In the genomic region with DNA sequence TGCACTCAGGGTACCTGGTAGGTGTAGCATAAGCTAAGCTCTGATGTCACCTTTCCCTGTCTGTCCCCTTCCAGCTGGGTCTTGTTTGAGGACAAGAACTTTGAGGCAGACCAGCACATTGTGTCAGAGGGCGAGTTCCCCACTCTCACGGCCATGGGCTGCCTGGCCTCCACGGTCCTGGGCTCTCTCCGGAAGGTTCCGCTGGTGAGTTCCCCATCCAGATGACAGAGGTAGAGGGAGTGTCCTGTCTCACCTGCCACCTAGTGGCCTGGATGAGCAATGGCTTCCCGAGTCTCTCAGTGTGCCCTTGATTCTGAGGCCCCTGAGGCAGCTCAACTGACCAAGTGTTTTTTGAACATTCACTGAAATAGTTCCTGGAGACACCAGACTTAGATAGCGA, we compare ENCODE assay signal across 10 mouse cellular contexts. TPM values are rescaled to one million over a fixed set of nuclear protein-coding genes. Genes with fewer than 3 reads are reported as not detected.
A peak's percentile ranks its signal among the peaks of the same experiment; 100 is the strongest.
DNase-seq lines count a peak whose midpoint lies in the region; ATAC-seq and TF ChIP-seq lines count a peak whose summit lies in the region.
"Had no signal": no experiment of that assay in that cellular context is flagged by ENCODE, and none has a peak within 500 bp of the region (broad histone marks: within the 10 kb centered on the region; RNA-seq: fewer than 3 reads in every experiment).

No protein-coding gene starts in this region.

- peaks cover 6% of the 10 kb centered on the region for H3K27me3 ChIP-seq in hindbrain, embryonic 14.5 days (ENCODE audit: control insufficient read depth, insufficient read depth, low read length)
- H3K27me3 ChIP-seq in liver, adult 2 months (ENCODE audit: control insufficient read depth, insufficient read depth, low read length), result no peaks in the 10 kb centered on the region

- no peaks in the 10 kb centered on the region for H3K36me3 ChIP-seq in hindbrain, embryonic 14.5 days (replicated peaks; ENCODE audit: control insufficient read depth, insufficient read depth)
- no peaks in the 10 kb centered on the region for H3K36me3 ChIP-seq in liver, adult 2 months (ENCODE audit: control insufficient read depth, insufficient read depth, low read length)
- H3K36me3 ChIP-seq: liver, embryonic 15.5 days had no signal

- H3K27ac ChIP-seq in hindbrain, embryonic 14.5 days, result no peak overlapping the region
- no peak overlapping the region for H3K27ac ChIP-seq in liver, adult 2 months (replicated peaks; ENCODE audit: insufficient read depth, low read depth, low read length)
- H3K27ac ChIP-seq: liver, embryonic 15.5 days had no signal

- no peaks in the 10 kb centered on the region for H3K79me2 ChIP-seq in liver, adult 2 months (ENCODE audit: control insufficient read depth, insufficient read depth, low read length)

- 46% methylated on average over 7 of the region's 7 CpGs for WGBS in hindbrain, embryonic 14.5 days
- 22% methylated on average over 7 of the region's 7 CpGs for WGBS in liver, adult 2 months

- no peak for TF ChIP-seq POLR2A in liver, adult 2 months (IDR thresholded peaks at IDR 0.05; ENCODE audit: extremely low read depth, insufficient read depth, low read length)

- H3K4me1 ChIP-seq in hindbrain, embryonic 14.5 days (replicated peaks; ENCODE audit: control insufficient read depth, insufficient read depth, low read length), result no peaks in the 10 kb centered on the region
- no peaks in the 10 kb centered on the region for H3K4me1 ChIP-seq in liver, adult 2 months (ENCODE audit: control insufficient read depth, insufficient read depth, low read length)

- no peak for ATAC-seq in hindbrain, embryonic 14.5 days (ENCODE audit: low FRiP score)

- no peak overlapping the region for H3K4me2 ChIP-seq in hindbrain, embryonic 14.5 days (replicated peaks)
- H3K4me2 ChIP-seq: liver, embryonic 15.5 days had no signal

- H3K9ac ChIP-seq in hindbrain, embryonic 14.5 days, result no peak overlapping the region
- H3K9ac ChIP-seq in liver, adult 2 months (ENCODE audit: low read depth, low read length), result no peak overlapping the region
- H3K9ac ChIP-seq: liver, embryonic 15.5 days had no signal

- DNase-seq in adrenal gland, adult 2 months, result peak; percentile 34
- DNase-seq in adrenal gland, postnatal 4 days (ENCODE audit: low spot score in 2 of 2), result no peak
- peak; percentile 63 for DNase-seq in ES-CJ7 (ENCODE audit: low read depth, low spot score)
- peak; percentile 63 to 71 for DNase-seq in cerebellum, postnatal 25 days
- peak; percentile 34 for DNase-seq in hindbrain, embryonic 14.5 days (ENCODE audit: low spot score)
- DNase-seq in liver, adult 2 months (ENCODE audit: extremely low read depth, low read depth, low spot score), result no peak
- peak; percentile 80 for DNase-seq in naive thymus-derived CD4-positive, alpha-beta T cell, adult 2 months (ENCODE audit: low read depth)
- DNase-seq in urinary bladder, adult 2 months (ENCODE audit: low spot score), result no peak

- no peaks in the 10 kb centered on the region for H3K9me3 ChIP-seq in hindbrain, embryonic 14.5 days (ENCODE audit: control insufficient read depth, low read length)
- H3K9me3 ChIP-seq: liver, embryonic 15.5 days had no signal

- H3K4me3 ChIP-seq in hindbrain, embryonic 14.5 days (replicated peaks; ENCODE audit: low read length), result no peak overlapping the region
- no peak overlapping the region for H3K4me3 ChIP-seq in liver, adult 2 months (ENCODE audit: insufficient read depth, low read depth, low read length)
- H3K4me3 ChIP-seq: liver, embryonic 15.5 days had no signal

- TF ChIP-seq CTCF in liver, adult 2 months (IDR thresholded peaks at IDR 0.05; ENCODE audit: low read depth, low read length), result peak; percentile 84

RNA-seq across cellular contexts. Expression of a gene that starts 7.5 kb away (rescaled TPM):
- total RNA-seq in adrenal gland, adult 2 months (2021), result 10 to 100 TPM; 17.0 to 23.2 TPM
- 9.5 and 9.7 TPM in 2 replicates for polyA plus RNA-seq in adrenal gland, adult 2 months (2012; rRNA removed)
- total RNA-seq in adrenal gland, postnatal 4 days (2021), result 10 to 100 TPM; 10.1 to 14.4 TPM
- 1.7 and 2.4 TPM in 2 replicates for polyA plus RNA-seq in hindbrain, embryonic 14.5 days (2014; fragmentation: Nextera tagmentation; extraction: Ambion mirVana)
- 20.0 and 26.8 TPM in 2 replicates for total RNA-seq in liver, adult 2 months (2014; rRNA removed)
- polyA plus RNA-seq in liver, adult 2 months (2012; rRNA removed), result 7.6 and 10.4 TPM in 2 replicates
- polyA plus RNA-seq in urinary bladder, adult 2 months (2012; rRNA removed), result 31.3 and 32.6 TPM in 2 replicates

RNA-seq across cellular contexts. Expression of a gene that starts 15.0 kb away (rescaled TPM):
- total RNA-seq in adrenal gland, adult 2 months (2021), result 1 to 10 TPM; 5.4 to 6.7 TPM
- polyA plus RNA-seq in adrenal gland, adult 2 months (2012; rRNA removed), result 7.5 and 10.1 TPM in 2 replicates
- total RNA-seq in adrenal gland, postnatal 4 days (2021), result 10 to 100 TPM in 1 of 2 experiments, 1 to 10 TPM in 1; 9.4 to 13.4 TPM
- polyA plus RNA-seq in hindbrain, embryonic 14.5 days (2014; fragmentation: Nextera tagmentation; extraction: Ambion mirVana), result 17.5 and 22.2 TPM in 2 replicates
- 0.09 and 0.34 TPM in 2 replicates for total RNA-seq in liver, adult 2 months (2014; rRNA removed)
- 0.66 and 1.2 TPM in 2 replicates for polyA plus RNA-seq in liver, adult 2 months (2012; rRNA removed)
- 4.1 and 4.2 TPM in 2 replicates for polyA plus RNA-seq in urinary bladder, adult 2 months (2012; rRNA removed)

RNA-seq across cellular contexts. Expression of a gene that starts 26.8 kb away (rescaled TPM):
- total RNA-seq in adrenal gland, adult 2 months (2021), result under 1 TPM; 0.14 to 0.46 TPM
- polyA plus RNA-seq in adrenal gland, adult 2 months (2012; rRNA removed), result 0.12 and 0.21 TPM in 2 replicates
- under 1 TPM; 0.25 to 0.28 TPM for total RNA-seq in adrenal gland, postnatal 4 days (2021)
- polyA plus RNA-seq in hindbrain, embryonic 14.5 days (2014; fragmentation: Nextera tagmentation; extraction: Ambion mirVana), result 3.0 and 4.7 TPM in 2 replicates
- 0.94 and 1.4 TPM in 2 replicates for total RNA-seq in liver, adult 2 months (2014; rRNA removed)
- 0.42 and 1.6 TPM in 2 replicates for polyA plus RNA-seq in liver, adult 2 months (2012; rRNA removed)
- 11.8 and 17.7 TPM in 2 replicates for polyA plus RNA-seq in urinary bladder, adult 2 months (2012; rRNA removed)

RNA-seq across cellular contexts. Expression of a gene that starts 33.8 kb away (rescaled TPM):
- total RNA-seq in adrenal gland, adult 2 months (2021), result under 1 TPM in 1 of 2 experiments, not detected in 1; 0.21 TPM
- 0.98 and 1.1 TPM in 2 replicates for polyA plus RNA-seq in adrenal gland, adult 2 months (2012; rRNA removed)
- total RNA-seq in adrenal gland, postnatal 4 days (2021), result not detected
- polyA plus RNA-seq in hindbrain, embryonic 14.5 days (2014; fragmentation: Nextera tagmentation; extraction: Ambion mirVana), result not detected in 2 replicates
- not detected in 2 replicates for total RNA-seq in liver, adult 2 months (2014; rRNA removed)
- 0.55 and 1.0 TPM in 2 replicates for polyA plus RNA-seq in liver, adult 2 months (2012; rRNA removed)
- 0.37 and 0.44 TPM in 2 replicates for polyA plus RNA-seq in urinary bladder, adult 2 months (2012; rRNA removed)
- total RNA-seq: ES-E14 had no signal
- polyA plus RNA-seq: liver, embryonic 15.5 days had no signal

RNA-seq across cellular contexts. Expression of a gene that starts 41.2 kb away (rescaled TPM):
- 100 to 1,000 TPM in 1 of 2 experiments, 10 to 100 TPM in 1; 99.6 to 109 TPM for total RNA-seq in adrenal gland, adult 2 months (2021)
- 380 and 502 TPM in 2 replicates for polyA plus RNA-seq in adrenal gland, adult 2 months (2012; rRNA removed)
- total RNA-seq in adrenal gland, postnatal 4 days (2021), result 100 to 1,000 TPM; 108 to 111 TPM
- polyA plus RNA-seq in hindbrain, embryonic 14.5 days (2014; fragmentation: Nextera tagmentation; extraction: Ambion mirVana), result 429 and 442 TPM in 2 replicates
- total RNA-seq in liver, adult 2 months (2014; rRNA removed), result 6.0 and 10.3 TPM in 2 replicates
- polyA plus RNA-seq in liver, adult 2 months (2012; rRNA removed), result 36.6 and 45.0 TPM in 2 replicates
- 337 and 349 TPM in 2 replicates for polyA plus RNA-seq in urinary bladder, adult 2 months (2012; rRNA removed)

Comparison
In these comparisons a context has a peak if more than half of its experiments do, and no peak if none do; other contexts are left out.
1. DNase-seq: peak in adrenal gland, adult 2 months (single experiment), ES-CJ7 (single experiment), cerebellum, postnatal 25 days (2 of 2), hindbrain, embryonic 14.5 days (single experiment) and naive thymus-derived CD4-positive, alpha-beta T cell, adult 2 months (single experiment); none in adrenal gland, postnatal 4 days (0 of 2), liver, adult 2 months (single experiment) and urinary bladder, adult 2 months (single experiment).